Mouse (Mus musculus): Measurements from ENCODE around the gene Klhl6. TPM values are rescaled to one million over a fixed set of nuclear protein-coding genes. Genes with fewer than 3 reads are reported as not detected.

Klhl6 gene
- total RNA-seq, 2 experiments from 2014 or later: 1.1 to 1.3 TPM

GRCm38 (mm10) chr16:19972736-19973350, 10.0 kb downstream of the Klhl6 start:
- intact Hi-C loops (cut with DNase I): no loop called here
- no peak for DNase-seq

DNA sequence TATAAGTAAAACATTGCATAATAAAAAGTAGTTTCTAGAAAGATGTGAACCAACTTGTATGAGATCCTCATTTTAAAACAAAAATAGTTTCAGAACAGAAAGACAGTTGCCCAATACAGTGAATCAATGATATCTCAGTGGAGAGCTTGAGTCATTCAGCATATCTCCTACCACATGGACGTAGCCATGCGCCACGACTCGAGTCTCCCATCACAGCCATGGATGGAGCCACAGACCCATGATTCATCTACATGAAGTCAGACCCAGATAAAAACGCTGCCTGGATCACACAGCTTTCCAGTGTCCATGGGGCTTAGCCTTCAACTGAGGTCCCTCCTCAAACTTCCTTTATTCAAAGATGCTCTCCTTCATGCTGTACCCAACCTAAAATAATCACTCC, 13.3 kb downstream of the Klhl6 start:
- no peak for DNase-seq

GRCm38 (mm10) chr16:19968666-19969065, 14.2 kb downstream of the Klhl6 start:
- DNase-seq: no peak
- intact Hi-C loops (cut with DNase I): no loop called here

More for the DNA sequence above, 13.3 kb downstream of the Klhl6 start:
- intact Hi-C loops (cut with DNase I): no loop called here

DNA sequence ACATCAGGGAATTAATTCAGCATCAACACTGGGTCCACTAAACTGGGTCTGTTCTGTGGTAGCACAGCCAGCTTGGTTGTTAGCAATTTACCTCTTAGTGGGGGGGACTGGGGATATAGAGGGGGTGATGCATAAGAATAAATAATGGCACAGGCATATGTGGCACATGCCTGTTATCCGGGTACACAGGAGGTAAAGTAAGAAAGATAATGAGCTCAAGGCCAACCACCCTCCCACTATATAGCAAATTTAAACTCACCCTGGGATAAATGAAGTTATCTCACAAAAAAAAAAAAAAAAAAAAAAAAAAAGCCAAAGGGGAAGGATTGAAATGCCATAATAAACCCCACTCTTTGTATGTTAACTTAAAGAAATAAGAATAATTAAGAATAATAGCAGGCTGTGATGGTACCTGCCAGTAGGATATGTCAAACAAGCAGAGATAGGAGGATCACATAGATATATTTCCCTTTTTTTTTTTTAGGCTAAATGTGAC, 14.9 kb downstream of the Klhl6 start:
- no peak for DNase-seq
- intact Hi-C loops (cut with DNase I): no loop called here

DNA sequence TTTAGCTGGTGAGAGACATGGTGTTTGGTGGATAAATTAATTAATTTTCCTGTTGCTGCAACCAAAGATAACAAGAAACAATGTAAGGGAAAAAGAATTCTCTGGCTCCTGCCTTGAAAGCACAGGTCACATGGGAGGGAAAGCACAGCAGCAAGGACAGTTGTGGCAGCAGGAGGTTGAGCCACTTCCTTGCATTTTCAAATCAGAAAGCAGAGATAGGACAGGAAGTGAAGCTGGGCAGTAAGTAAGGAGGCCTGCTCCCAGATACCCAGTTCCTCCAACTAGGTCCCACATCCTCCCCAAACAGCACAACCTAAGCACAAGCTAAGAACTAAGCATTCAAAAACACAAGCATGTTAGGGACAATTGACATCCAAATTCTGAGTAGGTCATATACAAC, 15.9 kb downstream of the Klhl6 start:
- DNase-seq: no peak
- intact Hi-C loops (cut with DNase I): no loop called here

GRCm38 (mm10) chr16:19966437-19966836, 16.4 kb downstream of the Klhl6 start:
- intact Hi-C loops (cut with DNase I): no loop called here
- no peak for DNase-seq

GRCm38 (mm10) chr16:19962951-19963350, 19.9 kb downstream of the Klhl6 start:
- intact Hi-C loops (cut with DNase I): no loop called here
- no peak for DNase-seq

GRCm38 (mm10) chr16:19961070-19961469, 21.8 kb downstream of the Klhl6 start:
- intact Hi-C loops (cut with DNase I): no loop called here
- DNase-seq: no peak

- no peak for DNase-seq
- intact Hi-C loops (cut with DNase I): no loop called here
Measured at GRCm38 (mm10) chr16:19960407-19961058, 22.3 kb downstream of the Klhl6 start.

- intact Hi-C loops (cut with DNase I): no loop called here
- DNase-seq: no peak
Measured at GRCm38 (mm10) chr16:19957051-19957450, 25.8 kb downstream of the Klhl6 start.

DNA sequence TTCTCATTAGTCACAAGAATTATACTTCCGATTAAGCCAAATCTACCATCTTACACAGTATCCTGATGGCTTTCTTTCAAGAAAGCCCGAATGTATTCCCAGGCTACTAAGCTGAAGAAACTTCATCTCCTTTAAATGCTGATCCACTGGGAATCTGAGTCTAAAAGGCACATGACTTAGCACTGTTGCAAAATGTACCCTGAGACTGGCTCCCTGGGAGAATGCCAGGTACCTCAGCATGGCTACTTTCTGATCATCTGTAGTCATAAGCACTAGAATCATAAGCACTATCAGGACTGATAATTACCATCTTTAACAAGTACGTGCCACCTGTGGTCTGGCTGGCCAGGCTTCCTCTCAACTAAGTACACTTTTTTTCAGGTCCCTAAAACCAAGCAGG, 35.5 kb downstream of the Klhl6 start:
- DNase-seq: no peak
- intact Hi-C loops (cut with DNase I): no loop called here

DNA sequence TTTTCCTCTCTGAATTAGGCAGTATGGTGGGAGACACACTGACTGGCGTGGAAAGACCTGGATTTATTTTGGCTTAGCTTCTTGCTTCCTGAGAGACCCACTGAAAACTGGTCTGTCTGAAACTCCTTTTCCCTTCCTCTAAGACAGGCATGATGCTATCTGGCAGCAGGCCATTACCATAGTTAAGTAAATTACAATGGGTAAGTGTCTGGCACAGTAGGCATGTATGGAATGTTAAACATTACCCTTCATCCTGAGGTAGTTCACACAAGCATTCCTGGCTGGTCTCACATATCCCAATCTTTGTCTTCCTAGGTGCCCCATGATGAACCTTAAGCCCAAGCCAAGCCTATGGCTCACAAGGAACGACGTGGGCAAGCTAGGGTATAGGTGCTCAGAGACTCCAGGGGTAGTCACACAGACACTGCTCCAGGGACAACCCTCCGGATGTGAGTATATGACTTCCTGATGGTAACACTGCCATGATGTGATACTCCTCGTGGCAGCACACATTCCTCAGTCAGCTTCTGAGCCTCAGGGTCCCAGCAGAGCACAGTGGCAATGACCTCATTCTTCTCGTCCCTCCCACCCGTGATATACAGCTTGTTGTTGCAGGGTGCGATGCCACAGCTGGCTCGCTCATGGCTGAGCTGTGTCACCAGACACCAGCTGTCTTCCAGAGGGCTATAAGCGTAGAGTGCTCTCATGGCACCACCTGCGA, 36.1 kb downstream of the Klhl6 start:
- intact Hi-C loops (cut with DNase I): no loop called here
- no peak for DNase-seq

DNA sequence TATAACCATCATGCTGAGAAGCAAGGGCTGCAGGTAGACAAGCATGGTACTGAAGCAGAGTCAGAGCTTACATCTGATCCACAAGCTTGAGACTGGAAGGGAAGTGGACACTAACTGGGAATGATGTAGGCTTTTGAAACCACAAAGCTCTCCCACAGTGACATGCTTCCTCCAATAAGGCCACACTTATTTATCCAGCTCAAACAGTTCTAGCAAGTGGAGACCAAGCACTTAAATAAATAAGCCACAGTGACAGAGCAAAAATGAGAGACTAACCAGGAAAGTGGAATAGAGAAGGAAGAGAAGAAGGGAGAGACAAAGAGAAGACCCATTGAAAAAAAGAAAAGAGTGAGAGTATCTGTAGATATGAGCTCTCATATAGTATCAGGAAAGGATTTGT, 62.0 kb downstream of the Klhl6 start:
- DNase-seq: no peak
- intact Hi-C loops (cut with DNase I): no loop called here

DNA sequence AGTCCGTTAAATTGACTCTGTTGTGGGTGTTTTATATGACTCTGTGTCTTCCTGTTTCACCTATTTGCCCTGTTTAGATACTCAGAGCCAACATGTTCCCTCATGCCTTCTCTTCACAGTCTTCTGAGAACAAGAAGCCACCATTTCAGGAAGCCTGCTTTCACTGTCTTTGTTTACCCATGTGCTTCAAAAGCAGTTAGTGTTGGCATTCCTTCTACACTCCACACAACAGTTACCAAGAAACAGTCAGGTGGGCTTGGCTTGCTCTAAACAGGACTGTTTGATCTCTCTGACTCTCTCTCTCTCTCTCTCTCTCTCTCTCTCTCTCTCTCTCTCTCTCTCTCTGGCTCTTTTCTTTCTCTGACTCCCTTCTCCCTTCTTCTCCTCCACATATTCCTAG, 64.6 kb downstream of the Klhl6 start:
- DNase-seq: no peak
- intact Hi-C loops (cut with DNase I): no loop called here

GRCm38 (mm10) chr16:19912582-19912981, 70.3 kb downstream of the Klhl6 start:
- intact Hi-C loops (cut with DNase I): no loop called here
- DNase-seq: no peak

DNA sequence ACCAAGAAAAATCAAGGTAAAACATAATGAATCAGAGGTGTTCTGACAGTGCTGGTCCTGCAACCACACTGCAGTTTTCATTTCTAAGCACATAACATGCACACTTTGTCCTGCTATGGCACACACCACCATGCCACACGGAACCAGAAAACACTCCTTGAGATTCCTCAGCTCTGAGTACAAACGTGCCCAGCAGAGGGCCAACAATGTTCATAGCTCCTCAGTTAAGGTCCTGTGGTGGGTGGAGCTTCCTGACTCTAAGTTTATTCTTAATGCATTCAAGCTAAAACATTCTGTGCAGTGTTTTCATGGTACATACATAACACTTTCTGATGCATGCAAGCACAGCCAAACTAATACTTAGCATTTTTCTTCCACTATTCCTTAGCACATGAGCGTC, 74.5 kb downstream of the Klhl6 start:
- DNase-seq: no peak
- intact Hi-C loops (cut with DNase I): no loop called here

GRCm38 (mm10) chr16:19907103-19907502, 75.7 kb downstream of the Klhl6 start:
- intact Hi-C loops (cut with DNase I): no loop called here
- DNase-seq: no peak

- intact Hi-C loops (cut with DNase I): no loop called here
Measured at GRCm38 (mm10) chr16:19904734-19905479, 77.9 kb downstream of the Klhl6 start.

GRCm38 (mm10) chr16:19903792-19904191, 79.0 kb downstream of the Klhl6 start:
- intact Hi-C loops (cut with DNase I): no loop called here
- DNase-seq: no peak

More at GRCm38 (mm10) chr16:19904734-19905479, 77.9 kb downstream of the Klhl6 start:
- no peak for DNase-seq
